Mouse (Mus musculus): ENCODE measurements around the gene 4933427I04Rik.

- TF ChIP-seq EP300 (IDR thresholded peaks at IDR 0.05; ENCODE audit: insufficient read depth, low read depth, low read length) (no peak), CTCF (IDR thresholded peaks at IDR 0.05) (no peak), POLR2A (IDR thresholded peaks at IDR 0.05; ENCODE audit: insufficient read depth, low read depth, low read length) (no peak)
Measured at GRCm38 (mm10) chr4:123859379-123859778, at the start of gene 4933427I04Rik.
